Mouse (Mus musculus) neural tube, embryonic 13.5 days (tissue): Measurements from ENCODE around the gene Ttc29. TPM values are rescaled to one million over a fixed set of nuclear protein-coding genes. Genes with fewer than 3 reads are reported as not detected.

Source experiments
- ATAC-seq: fragments of 200-750 bp; cut with Nextera tagmentation; 2 replicates; pipeline ENCODE4 v1.8.0; 2017; ENCODE audit warnings: low read depth, mild to moderate bottlenecking, moderate TSS enrichment, moderate library complexity
- H3K27ac ChIP-seq: fragments of 300-500 bp; sonication (generic); replicated peaks from 2 replicates; pipeline ENCODE4 v1.5.1; 2015; ENCODE audit warnings: moderate library complexity, mild to moderate bottlenecking, inconsistent platforms
- H3K27me3 ChIP-seq: fragments of 300-500 bp; sonication (generic); 2 replicates; pipeline ENCODE4 v1.6.1; 2015; ENCODE audit warnings: mild to moderate bottlenecking, inconsistent platforms
- H3K36me3 ChIP-seq: fragments of 300-500 bp; sonication (generic); 2 replicates; pipeline ENCODE4 v1.6.1; 2015; ENCODE audit warnings: mild to moderate bottlenecking, inconsistent platforms
- H3K4me1 ChIP-seq: fragments of 300-500 bp; sonication (generic); replicated peaks from 2 replicates; pipeline ENCODE4 v1.6.1; 2015; ENCODE audit warnings: inconsistent platforms
- H3K4me2 ChIP-seq: fragments of 300-500 bp; sonication (generic); 2 replicates; pipeline ENCODE4 v1.6.1; 2015; ENCODE audit warnings: inconsistent platforms, mild to moderate bottlenecking, moderate library complexity
- H3K4me3 ChIP-seq: fragments of 300-500 bp; sonication (generic); 2 replicates; pipeline ENCODE4 v1.5.1; 2015; ENCODE audit warnings: mild to moderate bottlenecking, inconsistent platforms
- H3K9ac ChIP-seq: fragments of 300-500 bp; sonication (generic); 2 replicates; pipeline ENCODE4 v1.6.1; 2015; ENCODE audit warnings: moderate library complexity, mild to moderate bottlenecking, inconsistent platforms
- H3K9me3 ChIP-seq: fragments of 300-500 bp; sonication (generic); 2 replicates; pipeline ENCODE4 v1.6.1; 2016; ENCODE audit warnings: inconsistent platforms
- WGBS: fragments of 180-500 bp; shearing (Covaris S2); methylation state at CpG from one replicate; pipeline ENCODE4 v1.1.7; 2015; 5-methylcytosine and 5-hydroxymethylcytosine counted together
- polyA plus RNA-seq: library from polyadenylated mRNA; unstranded; fragments of >200 nt; fragmentation: Nextera tagmentation; extraction: Ambion mirVana; gene quantifications from 2 replicates; pipeline ENCODE4 v1.2.1, GENCODE M21; 2015

The Ttc29 gene
- polyA plus RNA-seq, 1 experiment from 2014 or later, result not detected

DNA sequence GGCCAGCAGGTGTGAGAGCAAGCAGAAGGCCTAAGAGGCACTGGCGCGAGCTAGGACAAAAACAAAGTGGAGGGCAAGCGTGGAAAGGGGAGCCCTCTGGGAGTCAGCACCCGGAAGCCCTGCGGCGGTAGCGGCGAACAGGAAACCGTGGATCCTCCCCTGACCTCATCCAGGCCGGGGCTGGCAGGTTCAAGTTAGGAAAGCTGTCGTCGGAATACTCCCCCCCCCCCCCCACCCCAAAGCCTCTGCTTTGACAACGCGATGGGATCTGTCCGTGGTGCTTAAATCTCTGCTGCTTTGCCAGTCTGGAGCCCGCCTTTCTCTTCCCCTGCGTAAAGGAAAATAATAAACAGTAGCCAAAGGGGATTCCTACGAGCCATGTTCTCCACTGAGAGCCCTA lies 225.0 kb downstream of the Ttc29 start:
- ATAC-seq, result no peak
- under 1% methylated on average over 18 of the region's 18 CpGs for WGBS
- Histone ChIP-seq H3K9ac (peak overlapping the region; percentile 13), H3K27ac (no peak overlapping the region), H3K4me2 (peak overlapping the region; percentile 73), H3K36me3 (no peaks in the 10 kb centered on the region), H3K9me3 (no peaks in the 10 kb centered on the region), H3K4me1 (peaks cover 43% of the 10 kb centered on the region), H3K27me3 (peaks cover 96% of the 10 kb centered on the region), H3K4me3 (peak overlapping the region; percentile 46)

DNA sequence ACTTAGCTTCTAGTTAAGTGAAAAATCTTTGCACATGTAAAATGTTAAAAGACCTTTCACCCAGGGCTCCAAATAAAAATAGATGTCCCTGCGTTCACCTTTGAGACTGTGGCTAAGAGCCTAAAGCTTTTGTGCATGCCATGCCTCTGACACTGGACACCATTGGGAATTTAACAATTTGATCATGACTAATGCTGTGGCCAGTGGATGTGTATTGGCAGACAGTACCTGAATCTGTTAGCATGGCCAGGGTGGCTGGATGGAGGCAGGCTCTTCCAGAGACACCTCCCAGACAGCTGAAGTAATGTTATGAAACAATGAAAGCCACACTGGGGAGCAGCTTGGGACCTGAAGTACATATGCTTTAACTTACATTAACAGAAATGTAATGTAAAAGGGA lies 229.7 kb downstream of the Ttc29 start:
- H3K9me3 ChIP-seq, result no peaks in the 10 kb centered on the region
- 83% methylated on average over 1 of the region's 1 CpGs for WGBS
- no peaks in the 10 kb centered on the region for H3K36me3 ChIP-seq
- H3K4me1 ChIP-seq, result peaks cover 9% of the 10 kb centered on the region
- H3K4me3 ChIP-seq, result no peak overlapping the region
- peaks cover 59% of the 10 kb centered on the region for H3K27me3 ChIP-seq
- no peak overlapping the region for H3K9ac ChIP-seq
- no peak overlapping the region for H3K4me2 ChIP-seq
- no peak for ATAC-seq
- H3K27ac ChIP-seq, result no peak overlapping the region

Other genes with a start within 250 kb of the Ttc29 start
- 5.1 and 6.8 TPM in 2 replicates for gene Pou4f2, start 223.3 kb downstream of the Ttc29 start, polyA plus RNA-seq